Mouse (Mus musculus) urinary bladder, postnatal 4 days (tissue): ENCODE measurements around the gene Il10ra.

Experiments used
- DNase-seq, 2 experiments: peaks; one replicate each; pipeline ENCODE4 v3.0.0; 2021 to 2022; ENCODE audit warnings: low spot score in 2 of 2

Il10ra gene

GRCm38 (mm10) chr9:45268597-45269325, at the start of gene Il10ra:
TSS of gene Il10ra (minus strand) at chr9:45269149.
- DNase-seq: peak in 1 of 2 experiments; percentile 31

- no peak for DNase-seq
Measured at GRCm38 (mm10) chr9:45317635-45318034, 48.7 kb upstream of the Il10ra start.

GRCm38 (mm10) chr9:45313913-45314312, 45.0 kb upstream of the Il10ra start:
- no peak for DNase-seq

- no peak for DNase-seq
Measured at GRCm38 (mm10) chr9:45311858-45312257, 42.9 kb upstream of the Il10ra start.

- DNase-seq: no peak
Measured at GRCm38 (mm10) chr9:45308521-45308920, 39.6 kb upstream of the Il10ra start.

- DNase-seq: no peak
Measured at GRCm38 (mm10) chr9:45306746-45307410, 37.9 kb upstream of the Il10ra start.

- DNase-seq: no peak
Measured at GRCm38 (mm10) chr9:45301771-45302170, 32.8 kb upstream of the Il10ra start.

- DNase-seq: peak; percentile 85 to 95
Measured at GRCm38 (mm10) chr9:45300422-45301104, 31.6 kb upstream of the Il10ra start.

GRCm38 (mm10) chr9:45299231-45300006, 30.5 kb upstream of the Il10ra start:
- DNase-seq: no peak

GRCm38 (mm10) chr9:45294210-45295011, 25.5 kb upstream of the Il10ra start:
- no peak for DNase-seq

- no peak for DNase-seq
Measured at GRCm38 (mm10) chr9:45291481-45292168, 22.7 kb upstream of the Il10ra start.

GRCm38 (mm10) chr9:45282466-45282865, 13.5 kb upstream of the Il10ra start:
- no peak for DNase-seq

GRCm38 (mm10) chr9:45280891-45281290, 11.9 kb upstream of the Il10ra start:
- DNase-seq: no peak

GRCm38 (mm10) chr9:45280059-45280458, 11.1 kb upstream of the Il10ra start:
- no peak for DNase-seq

- no peak for DNase-seq
Measured at GRCm38 (mm10) chr9:45274635-45275034, 5.7 kb upstream of the Il10ra start.

- no peak for DNase-seq
Measured at GRCm38 (mm10) chr9:45274218-45274617, 5.3 kb upstream of the Il10ra start.

GRCm38 (mm10) chr9:45272213-45272612, 3.3 kb upstream of the Il10ra start:
- DNase-seq: no peak

GRCm38 (mm10) chr9:45268079-45268478, 870 bp downstream of the Il10ra start:
- DNase-seq: no peak

GRCm38 (mm10) chr9:45267099-45267498, 1.9 kb downstream of the Il10ra start:
- no peak for DNase-seq

- DNase-seq: no peak
Measured at GRCm38 (mm10) chr9:45261872-45262271, 7.1 kb downstream of the Il10ra start.
